Mouse (Mus musculus): Measurements from ENCODE around the gene Abt1.

GRCm38 (mm10) chr13:23370075-23370474 lies 53.6 kb downstream of the Abt1 start:
- TF ChIP-seq CTCF (IDR thresholded peaks at IDR 0.05; ENCODE audit: insufficient read depth, low read length) (no peak), POLR2A (IDR thresholded peaks at IDR 0.05; ENCODE audit: borderline replicate concordance, extremely low read depth, low read depth, low read length) (no peak)

All from lung, adult 2 months (tissue).